Mouse (Mus musculus) erythroid progenitor cell, adult 5-6 weeks (primary cell): ENCODE measurements around the gene Art4. TPM values are rescaled to one million over a fixed set of nuclear protein-coding genes. Genes with fewer than 3 reads are reported as not detected.

Experiments
- ATAC-seq: replicated peaks from 2 replicates; pipeline ENCODE4 v1.8.0; 2016; ENCODE audit warnings: moderate number of reproducible peaks, mild to moderate bottlenecking, moderate TSS enrichment, inconsistent platforms; ENCODE audit not compliant: poor library complexity, low FRiP score, severe bottlenecking
- total RNA-seq, 2 experiments: library from RNA; stranded (forward) in 1 of 2; stranded (reverse) in 1 of 2; fragments of 150-400 nt in 1 of 2; fragments of 186-747, 209-891 nt in 1 of 2; gene quantifications; 2 replicates each; pipeline versions ENCODE4 v1.2.3 to v1.2.4; 2015 to 2017; ENCODE audit warnings: low replicate concordance in 2 of 2

The Art4 gene
- total RNA-seq, 2 experiments from 2014 or later, result 101 to 147 TPM

DNA sequence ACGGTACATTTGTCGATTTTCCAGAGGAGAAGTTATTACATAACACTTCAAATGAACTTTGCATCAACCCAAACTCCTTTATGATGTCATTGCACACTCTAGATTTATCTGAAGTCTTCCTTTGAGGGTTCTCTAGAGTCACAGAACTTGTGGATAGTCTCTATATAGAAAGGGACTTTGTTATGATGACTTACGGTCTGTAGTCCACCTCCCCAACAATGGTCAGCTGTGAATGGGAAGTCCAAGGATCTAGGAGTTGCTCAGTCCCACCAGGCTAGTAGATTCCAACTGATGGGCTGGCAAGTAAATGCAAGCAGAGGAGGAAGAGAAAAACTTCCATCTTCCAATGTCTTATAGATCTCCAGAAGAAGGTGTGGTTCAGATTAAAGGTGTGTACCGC lies 28.9 kb downstream of the Art4 start:
- no peak for ATAC-seq

DNA sequence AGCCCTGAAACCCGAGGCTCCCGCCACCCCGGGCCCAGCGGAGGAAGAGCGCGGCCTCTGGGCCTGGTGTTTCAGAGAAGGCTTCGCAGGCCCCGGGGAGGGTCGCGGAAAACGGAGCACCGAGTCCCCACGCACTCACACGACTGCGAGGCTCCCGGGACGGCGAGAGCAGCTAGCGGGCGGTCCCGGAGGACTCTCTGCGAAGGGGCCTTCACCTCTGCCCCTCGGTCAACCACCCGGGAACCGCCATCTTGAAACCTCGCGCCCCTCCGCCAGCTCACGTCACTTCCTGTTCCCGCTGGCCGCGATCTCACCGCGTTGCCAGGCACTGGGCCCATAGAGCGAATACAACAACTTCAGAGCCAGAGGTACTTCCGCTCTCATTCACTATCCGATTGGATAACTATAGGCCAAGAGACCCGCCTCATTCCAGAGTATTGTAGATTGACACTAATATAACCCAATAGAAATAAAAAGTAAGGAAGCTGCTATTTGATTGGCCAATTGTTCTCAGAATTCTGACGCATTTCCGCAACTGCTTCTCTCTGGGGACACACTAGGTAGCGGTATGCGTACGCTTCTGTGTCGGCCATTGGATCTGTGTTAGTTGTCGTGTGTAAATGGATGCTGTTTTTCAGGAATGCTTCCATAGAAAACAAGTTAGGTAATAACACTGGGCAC lies 29.5 kb downstream of the Art4 start, which contains the start of gene Wbp11:
Wbp11 (minus strand) TSS at position 353 of the 681 bp plus-strand sequence.
- ATAC-seq, result peak; percentile 99

DNA sequence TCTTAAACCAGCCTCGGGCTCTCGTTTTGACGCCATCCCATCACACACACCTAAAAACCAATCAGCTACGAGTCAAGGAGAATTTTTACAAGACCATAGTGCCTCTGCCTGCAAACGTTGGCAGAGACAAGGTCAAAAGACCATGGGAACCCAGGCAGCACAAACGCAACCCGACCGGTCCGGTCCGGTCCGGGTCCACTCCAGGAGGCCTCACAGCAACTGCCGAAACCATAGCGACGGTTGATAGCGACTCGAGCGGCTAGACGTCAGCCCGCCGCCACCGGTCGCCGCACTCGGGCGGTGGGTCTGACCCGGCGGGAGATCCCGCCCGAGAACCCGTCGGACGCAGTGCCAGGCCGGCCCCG lies 30.0 kb downstream of the Art4 start, which contains the start of gene BC049715:
BC049715 (plus strand) TSS at position 111 of the 365 bp plus-strand sequence.
- ATAC-seq, result peak; percentile 40

DNA sequence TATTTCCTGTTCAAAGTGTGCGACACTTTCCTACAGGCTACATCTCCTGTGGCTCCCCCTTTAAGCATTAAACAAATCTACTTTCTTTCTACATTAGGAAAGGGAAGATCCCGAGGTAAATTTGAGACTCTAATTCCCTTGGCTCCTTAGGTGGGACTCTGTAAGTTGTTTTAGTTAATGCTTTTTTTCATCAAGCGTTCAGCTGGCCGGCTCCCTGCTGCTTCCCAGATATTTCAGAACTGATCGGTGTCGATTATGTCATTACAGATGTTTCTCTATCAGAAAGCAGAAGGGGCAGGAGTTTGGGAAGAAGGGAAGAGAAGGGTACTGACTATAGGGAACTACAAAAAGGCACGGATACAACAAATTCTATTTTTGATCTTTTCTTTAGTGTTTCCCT lies 30.4 kb downstream of the Art4 start:
- ATAC-seq, result no peak

DNA sequence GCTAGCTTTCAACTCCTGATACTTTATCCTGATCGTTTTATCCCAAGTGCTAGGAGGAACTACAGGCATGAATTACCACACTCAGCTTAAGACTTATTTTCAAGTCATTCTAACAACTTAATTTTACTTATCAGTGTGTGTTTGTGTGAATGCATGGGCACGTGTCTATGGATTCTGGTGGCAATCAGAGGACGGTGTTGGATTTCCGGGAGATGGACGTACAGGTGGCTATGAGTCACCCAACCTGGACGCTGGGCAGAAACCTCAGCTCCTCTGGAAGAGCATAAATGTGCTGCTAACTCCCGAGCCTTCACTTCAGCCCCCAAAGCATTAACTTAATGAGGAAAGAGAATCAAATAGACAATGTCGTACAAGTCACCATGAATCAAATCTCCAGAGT lies 32.5 kb downstream of the Art4 start:
- ATAC-seq, result no peak

DNA sequence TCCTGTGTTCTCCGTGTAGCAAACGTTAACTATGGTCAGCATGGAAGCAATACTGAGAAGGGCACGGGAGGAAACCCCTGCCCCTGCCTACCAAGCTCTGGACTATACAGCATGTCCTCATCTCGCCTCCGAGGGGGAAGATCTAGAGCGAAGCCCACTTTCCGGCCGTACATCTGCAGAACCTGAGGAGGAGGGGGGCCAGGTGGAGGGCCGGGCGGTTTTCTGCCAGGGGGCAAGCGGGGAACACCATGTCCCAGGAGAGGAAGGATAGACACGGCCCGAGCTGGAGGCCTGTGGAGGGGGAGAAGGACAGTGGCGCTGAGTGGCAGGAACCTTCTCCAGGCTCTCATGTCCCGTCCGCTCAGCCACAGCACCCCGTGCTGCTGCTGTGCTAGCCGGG lies 36.4 kb downstream of the Art4 start:
- ATAC-seq, result no peak

DNA sequence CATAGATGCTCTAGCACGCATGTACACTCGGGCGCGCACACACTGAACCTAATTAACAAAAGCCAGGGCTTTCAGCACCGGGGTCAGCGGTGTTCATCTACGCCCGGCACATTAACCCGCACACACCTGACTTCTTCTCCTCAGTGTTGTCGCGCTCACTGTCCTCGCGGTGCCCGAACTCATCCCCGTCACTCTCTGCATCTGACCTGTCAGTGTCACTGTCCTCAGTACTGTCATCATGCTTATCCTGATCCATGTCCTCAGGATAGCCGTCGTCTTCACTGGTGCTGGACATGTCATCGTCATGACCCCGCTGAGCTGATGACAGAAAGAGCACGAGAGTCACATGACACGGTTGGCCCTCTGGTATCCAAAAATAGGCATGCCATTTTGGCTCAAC lies 37.2 kb downstream of the Art4 start:
- ATAC-seq, result no peak

DNA sequence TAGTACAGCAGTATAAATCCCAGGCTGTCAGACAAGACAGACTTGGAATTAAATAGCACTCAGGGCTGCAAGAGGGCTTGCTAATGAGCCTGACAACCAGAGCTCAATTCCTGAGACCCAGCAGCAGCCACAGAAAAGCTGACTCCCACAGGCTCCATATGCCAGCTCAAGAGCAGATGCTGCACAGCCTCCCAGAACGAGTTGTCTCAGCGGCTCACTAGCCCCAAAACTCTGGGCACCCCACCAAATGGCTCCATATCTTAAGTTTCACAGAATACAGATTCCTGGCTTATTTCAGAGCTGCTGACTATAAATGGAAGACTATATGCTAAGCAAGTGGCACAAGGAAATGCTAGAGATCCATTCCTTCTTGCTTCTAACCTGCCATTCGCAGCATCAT lies 40.0 kb downstream of the Art4 start:
- ATAC-seq, result no peak

DNA sequence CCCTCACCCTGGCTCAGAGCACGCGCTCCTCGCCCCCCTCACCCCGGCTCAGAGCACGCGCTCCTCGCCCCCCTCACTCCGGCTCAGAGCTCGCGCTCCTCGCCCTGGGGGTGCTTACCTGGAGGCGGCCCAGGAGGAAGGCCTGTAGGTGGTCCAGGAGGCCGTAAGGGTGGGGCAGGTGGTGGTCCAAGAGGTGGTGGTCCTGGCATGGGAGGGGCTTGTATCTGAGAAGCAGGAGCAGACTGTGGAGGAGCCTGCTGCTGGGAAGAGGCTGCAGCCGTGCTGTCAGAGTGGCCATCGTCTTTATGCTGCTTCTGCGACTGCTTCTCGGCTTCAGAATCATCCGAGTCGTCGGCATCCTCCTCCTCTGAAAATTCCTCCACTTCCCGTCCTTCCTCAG lies 40.7 kb downstream of the Art4 start:
- no peak for ATAC-seq

DNA sequence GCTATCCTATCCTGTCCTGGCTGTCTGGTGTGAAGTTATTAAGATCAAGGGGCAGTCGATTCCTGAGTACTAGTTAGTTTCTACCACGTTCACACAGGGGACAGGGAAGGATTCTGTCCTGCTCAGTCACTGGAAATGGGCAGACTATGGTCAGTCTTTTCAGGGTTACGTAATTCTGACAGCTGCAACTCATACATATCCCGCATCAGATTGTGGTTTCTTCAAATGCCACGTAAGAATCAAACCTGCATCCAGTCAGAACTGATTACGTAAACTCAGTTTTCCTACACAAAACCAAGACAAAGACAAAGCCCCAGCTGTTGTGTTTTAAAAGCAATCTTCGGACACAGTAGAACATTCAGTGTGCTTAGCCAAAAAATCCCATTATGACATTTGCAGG lies 42.2 kb downstream of the Art4 start:
- no peak for ATAC-seq

DNA sequence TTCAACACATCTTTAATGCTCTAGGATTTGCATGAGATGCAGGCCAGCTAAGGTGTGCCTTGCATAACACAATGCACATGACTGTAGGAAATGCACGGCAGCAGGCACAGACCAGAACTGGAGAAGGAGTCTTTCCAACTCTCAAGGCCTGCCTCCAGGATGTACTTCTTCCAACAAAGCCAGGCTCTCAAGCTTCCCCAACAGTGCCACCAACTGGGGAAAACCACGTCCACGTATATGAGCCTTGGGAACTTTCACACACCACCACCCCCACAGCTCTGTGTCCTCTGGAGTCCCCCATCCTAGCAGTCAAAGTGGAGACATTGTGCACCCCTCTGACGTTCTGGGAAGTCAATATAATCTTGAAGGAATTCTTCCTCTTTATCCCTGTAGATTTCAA lies 44.4 kb downstream of the Art4 start:
- ATAC-seq, result no peak

DNA sequence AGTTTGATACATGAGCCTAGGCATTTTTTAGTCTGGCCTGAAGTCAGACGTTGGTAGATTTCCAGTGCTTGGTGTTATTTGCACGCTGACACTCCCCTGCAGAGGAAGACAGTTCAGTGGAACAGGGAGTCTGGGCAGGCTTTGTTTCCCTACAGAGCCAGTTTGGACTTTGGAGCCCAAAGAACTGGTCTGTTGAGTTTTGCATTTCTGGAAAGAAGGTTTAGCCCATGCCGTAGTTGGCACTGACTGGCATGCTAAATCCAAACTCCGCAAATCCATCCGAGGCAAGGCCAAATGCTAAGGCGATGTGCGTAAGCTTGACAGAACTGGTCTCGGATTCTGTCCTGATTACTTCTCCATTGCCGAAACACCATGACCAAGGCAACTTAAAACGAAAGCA lies 46.3 kb downstream of the Art4 start:
- ATAC-seq, result no peak

DNA sequence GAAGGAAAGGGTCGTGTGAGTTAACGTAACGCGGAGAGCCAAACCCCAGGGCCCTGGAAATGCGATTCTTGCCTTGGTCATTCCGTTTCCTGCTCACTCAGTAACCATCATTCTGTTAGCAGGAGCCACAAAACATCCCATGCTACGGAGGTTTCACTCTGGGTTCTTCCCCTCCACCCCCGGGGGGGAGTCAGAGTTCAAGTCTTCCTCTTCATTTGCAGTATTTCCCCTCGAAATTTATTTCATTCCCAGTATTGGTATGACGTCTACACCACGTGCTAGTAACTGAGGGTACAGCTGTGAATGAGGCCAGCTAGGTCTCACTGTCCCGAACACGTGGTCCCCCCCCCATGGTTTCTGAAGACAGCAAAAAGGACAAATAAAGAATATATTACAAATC lies 47.9 kb downstream of the Art4 start:
- ATAC-seq, result no peak

DNA sequence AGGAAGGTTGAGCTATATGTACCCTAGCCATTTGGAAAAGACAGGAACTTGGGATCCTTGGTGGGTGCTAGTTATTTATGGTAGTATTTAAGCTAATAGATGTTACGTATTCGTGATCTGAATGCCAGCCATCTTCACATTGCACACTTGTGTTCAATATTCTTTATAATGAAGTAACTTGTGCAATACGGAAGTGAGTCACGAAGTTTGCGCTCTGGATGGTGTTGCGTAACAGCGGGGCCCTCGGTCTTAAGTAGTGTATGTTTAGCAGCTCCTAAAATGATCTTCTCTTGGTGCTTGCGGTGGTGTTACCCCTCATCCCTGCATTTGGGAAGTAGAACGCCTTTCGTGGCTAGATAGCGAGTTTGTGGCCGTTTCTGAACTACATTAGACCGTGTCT lies 48.5 kb downstream of the Art4 start:
- no peak for ATAC-seq

DNA sequence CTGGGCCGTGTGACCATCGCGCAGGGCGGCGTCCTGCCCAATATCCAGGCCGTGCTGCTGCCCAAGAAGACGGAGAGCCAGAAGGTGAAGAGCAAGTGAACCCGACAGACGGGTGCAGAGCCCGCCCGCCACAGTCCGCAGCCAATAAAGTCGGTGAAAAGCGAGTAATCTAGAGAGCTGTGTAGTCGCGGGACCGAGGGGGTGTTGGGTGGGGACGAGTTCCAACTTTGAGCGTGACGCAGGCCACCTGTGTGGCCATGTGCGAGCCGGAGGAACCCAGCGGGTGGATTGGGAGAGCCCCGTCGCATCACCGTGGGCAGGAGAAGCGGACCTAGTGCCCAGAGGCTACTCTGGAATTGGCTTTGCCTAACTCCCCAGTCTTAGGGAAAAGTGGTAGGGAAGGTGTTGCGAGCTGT lies 48.9 kb downstream of the Art4 start:
- ATAC-seq, result peak; percentile 30

DNA sequence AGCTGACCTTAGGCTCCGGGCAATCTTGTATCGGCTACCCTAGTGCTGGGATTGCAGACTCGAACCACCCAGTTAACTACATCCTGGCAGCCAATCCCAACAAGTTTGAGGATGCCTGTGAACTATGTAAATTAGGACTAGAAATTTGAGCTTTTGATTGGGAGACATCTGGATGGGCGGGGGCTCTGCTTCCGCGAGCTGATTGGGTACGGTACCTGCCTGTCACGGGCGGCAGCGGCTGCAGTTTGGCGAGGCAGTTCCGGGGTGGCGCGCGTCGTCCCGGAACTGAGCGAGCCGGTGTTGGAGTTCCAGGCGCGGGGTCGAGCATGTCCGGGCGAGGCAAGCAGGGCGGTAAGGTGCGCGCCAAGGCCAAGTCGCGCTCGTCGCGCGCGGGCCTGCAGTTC lies 49.5 kb downstream of the Art4 start, which contains the start of gene H2afj:
H2afj (plus strand) TSS at position 231 of the 404 bp plus-strand sequence.
- peak; percentile 72 for ATAC-seq

DNA sequence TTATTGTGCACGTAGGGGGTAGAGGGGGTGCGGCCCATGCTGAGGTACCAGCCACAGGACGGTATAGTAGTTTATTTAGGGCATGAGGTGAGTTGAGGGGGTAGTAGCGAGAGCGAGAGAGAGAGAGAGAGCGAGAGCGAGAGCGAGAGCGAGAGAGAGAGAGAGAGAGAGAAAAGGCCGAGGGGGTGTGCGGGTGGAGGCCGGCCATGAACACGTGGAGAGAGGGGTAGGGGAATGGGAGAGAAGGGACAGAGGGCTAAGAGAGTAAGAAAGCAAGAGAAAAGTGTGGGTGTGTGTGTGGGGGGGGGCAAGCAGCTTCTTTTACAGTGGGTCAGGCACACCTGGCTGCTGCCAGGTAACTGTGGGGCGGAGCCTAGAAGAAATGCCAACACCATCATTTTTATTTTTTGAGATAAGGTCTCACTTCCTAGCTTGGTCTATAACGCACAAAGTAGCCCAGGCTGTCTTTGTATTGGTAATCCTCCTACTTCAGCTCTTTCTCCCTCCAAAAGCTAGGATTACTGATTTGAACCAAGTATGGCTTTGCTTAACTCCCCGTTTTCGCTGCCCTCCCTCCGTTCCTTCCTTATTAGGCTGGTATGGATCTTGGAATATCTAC lies 50.0 kb downstream of the Art4 start:
- 0 out of 2 replicates have a peak, but pooled peaks have one; percentile 0 for ATAC-seq

DNA sequence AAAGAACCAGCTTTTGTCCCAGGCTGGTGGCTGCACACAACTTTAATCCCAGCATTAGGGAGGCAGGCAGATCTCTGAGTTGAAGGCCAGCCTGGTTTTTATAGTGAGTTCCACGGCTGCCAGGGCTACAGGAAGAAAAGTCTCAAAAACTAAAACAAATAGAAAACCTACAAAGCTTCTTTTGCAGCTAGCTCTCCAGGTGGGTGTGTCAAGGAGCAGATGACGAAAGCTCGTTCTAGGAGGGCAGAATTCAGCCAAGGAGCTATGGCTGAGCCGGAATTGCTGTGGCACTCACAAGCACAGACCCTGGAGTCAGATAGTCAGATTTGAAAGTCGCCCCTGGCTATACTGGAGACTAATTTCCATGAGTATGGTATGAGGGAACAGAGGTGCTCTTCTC lies 50.7 kb downstream of the Art4 start:
- no peak for ATAC-seq

DNA sequence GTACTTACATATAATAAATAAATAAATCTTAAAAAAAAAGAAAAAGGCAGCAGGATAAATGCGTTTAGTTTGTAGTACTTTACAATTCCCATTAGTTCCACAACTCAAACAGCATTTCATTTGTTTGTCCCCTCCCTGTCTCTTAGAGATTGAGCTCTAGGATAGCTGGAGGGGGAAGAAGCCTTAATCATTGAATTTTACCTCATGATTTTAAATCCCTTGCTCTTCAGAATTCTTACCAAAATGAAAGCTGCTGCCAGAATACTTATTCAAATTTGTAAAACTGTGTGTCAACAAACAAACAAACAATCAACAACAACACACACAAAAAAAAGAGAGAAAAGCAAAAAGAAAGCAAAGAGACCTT lies 52.1 kb downstream of the Art4 start:
- ATAC-seq, result no peak

DNA sequence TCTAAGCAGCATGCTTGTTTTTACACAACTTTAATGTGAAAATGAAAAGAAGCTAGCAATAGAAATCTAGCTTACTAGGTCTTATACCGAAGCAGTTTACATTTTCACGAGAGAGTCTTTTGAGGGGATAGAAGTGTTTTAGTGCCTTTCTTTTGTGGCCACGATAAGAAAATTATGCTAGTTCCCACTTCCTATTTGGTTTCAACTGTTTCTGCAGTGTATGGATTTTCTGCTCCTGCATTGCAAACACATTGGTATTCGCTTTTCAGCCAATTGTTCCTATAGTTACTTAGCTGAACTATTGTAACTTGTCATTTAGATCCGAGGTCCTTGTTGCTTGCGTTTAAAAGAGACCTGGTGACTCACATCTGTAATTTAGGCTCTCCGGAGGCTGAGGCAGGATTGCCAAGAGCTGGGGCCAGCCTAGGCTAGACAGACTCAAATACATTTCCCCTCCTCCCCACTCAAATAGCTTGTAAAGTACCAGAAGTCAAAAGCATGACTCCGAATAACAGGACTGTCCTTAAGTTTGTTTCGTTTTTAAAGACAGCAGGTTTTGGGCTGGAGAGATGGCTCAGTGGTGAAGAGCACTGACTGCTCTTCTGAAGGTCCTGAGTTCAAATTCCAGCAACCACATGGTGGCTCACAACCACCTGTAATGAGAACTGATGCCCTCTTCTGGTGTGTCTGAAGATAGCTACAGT lies 52.7 kb downstream of the Art4 start:
- ATAC-seq, result no peak
